Mouse (Mus musculus): ENCODE measurements at regions not wholly inside any gene's neighbourhood (a gene's known extent, or its start where the extent isn't known, plus 50 kb on each side); places are given as distances from the start of the nearest gene placed in this dataset.

DNA sequence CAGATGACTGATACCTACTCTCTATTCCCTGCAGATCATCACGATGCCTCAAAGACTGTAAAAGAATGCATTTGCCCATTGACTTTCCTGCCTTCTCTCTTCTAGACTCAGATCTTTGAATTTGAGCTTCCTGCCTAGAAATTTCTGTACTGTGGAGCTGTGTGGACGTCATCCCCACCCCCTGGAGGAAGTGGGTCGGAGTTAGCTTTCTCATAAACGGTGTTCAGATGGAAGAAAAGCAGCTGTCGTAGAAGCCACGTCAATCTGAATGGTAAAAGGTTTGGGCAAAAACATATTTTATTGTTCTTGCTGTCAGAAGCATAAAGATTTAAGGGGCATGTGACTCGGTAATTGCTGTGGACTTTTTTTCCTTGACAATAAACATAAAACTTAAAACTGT, 154.6 kb upstream of the Mvb12b start:
- DNase-seq (ENCODE audit: low spot score): peak; percentile 74

- DNase-seq (ENCODE audit: low spot score): no peak
These were observed 151.2 kb upstream of the Mvb12b start for GRCm38 (mm10) chr2:34038982-34039381.

- peak; percentile 15 for DNase-seq (ENCODE audit: low spot score)
These were observed 145.5 kb upstream of the Mvb12b start for GRCm38 (mm10) chr2:34033212-34033611.

GRCm38 (mm10) chr2:34031421-34031820, 143.7 kb upstream of the Mvb12b start:
- no peak for DNase-seq (ENCODE audit: low spot score)

GRCm38 (mm10) chr2:34031001-34031412, 143.3 kb upstream of the Mvb12b start:
- DNase-seq (ENCODE audit: low spot score): no peak

GRCm38 (mm10) chr2:34027445-34027844, 139.7 kb upstream of the Mvb12b start:
- no peak for DNase-seq (ENCODE audit: low spot score)

GRCm38 (mm10) chr2:34026566-34027360, 139.0 kb upstream of the Mvb12b start:
- no peak for DNase-seq (ENCODE audit: low spot score)

- peak; percentile 28 for DNase-seq (ENCODE audit: low spot score)
These were observed 138.1 kb upstream of the Mvb12b start for GRCm38 (mm10) chr2:34025715-34026360.

- no peak for DNase-seq (ENCODE audit: low spot score)
These were observed 129.4 kb upstream of the Mvb12b start for GRCm38 (mm10) chr2:34017142-34017453.

DNA sequence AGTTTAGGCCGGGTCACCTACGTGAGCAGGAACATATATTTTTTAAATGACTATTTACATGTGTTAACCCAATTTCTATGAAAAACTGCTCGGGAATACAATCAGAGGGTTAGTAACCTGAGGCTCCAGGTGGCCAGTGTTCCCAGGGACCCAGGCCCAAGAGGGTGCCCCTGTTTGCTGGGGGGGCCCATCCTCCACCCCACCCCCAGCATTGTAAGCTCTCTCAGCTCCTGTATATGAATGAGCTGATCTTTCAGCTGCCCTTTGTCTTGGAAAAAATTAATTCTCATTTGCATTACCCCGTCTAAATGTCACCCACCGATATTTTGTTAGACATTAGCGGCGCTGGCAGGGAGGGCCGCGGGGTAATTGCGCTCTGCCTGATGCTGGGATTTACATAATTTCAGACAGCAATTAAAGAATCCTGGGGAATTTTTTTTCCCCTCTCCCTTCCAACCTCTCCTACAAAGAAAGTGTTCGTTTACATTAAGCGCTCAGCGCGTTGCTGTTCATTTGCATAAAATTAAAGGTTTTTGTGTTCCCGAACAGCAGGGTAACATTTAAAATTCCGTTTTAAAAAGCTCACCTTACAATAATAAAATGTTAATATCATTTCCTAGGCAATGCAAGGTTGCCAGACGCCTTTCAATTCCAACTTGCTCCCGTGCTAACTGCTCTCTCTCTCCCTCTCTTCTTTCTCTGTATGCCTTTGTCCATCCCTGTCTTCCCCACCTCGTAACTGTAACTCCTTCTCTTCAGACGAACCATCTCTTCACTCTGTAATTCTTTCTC, 128.8 kb upstream of the Mvb12b start:
- no peak for DNase-seq (ENCODE audit: low spot score)

DNA sequence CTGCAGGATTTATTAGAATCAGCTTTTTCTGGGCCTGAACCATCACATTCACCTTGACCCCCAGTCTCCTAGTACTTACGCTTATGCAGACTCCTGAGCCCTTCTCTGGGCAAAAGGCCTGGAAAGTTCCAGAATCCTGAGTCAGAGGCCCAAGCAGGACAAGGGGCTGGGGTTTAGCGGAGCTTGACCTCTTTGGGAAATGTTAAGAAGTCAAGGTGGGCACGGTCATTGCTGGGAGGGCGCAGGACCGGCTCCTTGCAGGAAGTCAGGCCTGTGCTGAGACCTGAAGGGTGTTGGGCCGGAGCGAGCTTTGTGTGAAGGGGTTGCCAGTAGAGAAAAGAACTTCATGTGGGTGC, 127.9 kb upstream of the Mvb12b start:
- DNase-seq (ENCODE audit: low spot score): no peak

DNA sequence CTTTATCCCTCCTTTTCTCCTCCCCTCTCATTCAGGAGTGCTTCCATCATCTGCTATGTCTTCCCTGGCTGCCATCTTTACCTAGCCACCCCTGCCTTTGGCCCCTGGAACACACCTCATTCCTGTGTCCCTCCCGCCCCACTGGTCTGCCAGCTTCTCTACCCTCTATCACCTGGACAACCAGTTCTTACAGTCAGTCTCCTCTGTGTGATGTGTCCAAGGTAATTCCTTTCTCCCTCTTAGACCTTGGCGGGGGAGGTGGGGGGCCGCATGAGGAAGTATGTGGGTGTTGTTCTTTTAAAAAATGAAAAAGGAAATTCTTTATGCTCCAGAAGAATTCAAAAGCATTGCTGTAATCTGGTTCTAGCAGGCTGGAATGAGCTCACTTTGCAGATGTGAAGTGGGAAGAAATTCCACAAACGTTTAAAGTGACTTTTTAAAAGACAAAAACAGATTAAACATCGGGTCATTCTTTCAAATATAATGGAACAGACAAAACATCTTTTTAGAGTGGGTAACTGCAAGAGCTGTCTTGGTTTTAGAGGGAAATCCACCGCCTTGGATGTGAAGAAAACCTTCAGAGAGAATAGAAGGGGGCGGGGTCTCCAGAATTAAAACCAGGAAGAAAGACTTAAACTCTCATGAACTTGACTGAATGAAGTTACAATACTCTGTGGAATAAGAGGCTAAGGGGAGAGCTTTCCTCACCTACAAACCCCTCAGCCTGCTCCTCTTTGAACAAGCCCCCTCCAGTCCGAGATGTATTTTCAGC, 127.3 kb upstream of the Mvb12b start:
- no peak for DNase-seq (ENCODE audit: low spot score)

DNA sequence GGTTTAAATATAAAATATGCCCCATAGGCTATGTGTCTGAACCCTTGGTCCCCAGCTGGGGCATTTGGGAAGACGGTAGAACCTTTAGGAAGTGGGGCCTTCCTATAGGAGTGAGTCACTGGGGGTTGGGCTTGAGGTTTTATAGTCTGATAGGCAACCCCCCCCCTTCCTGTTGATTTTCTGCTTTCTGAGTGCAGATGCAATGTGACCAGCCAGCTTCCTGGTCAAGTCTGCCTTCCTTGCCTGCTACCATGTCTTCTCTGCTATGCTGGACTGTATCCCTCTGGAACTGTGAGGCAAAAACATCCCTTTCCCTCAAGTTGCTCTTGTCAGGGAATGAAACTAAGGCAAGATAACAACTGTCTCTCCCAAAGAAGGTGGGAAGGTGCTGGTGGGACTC, 122.4 kb upstream of the Mvb12b start:
- no peak for DNase-seq (ENCODE audit: low spot score)

- DNase-seq (ENCODE audit: low spot score): no peak
These were observed 120.2 kb upstream of the Mvb12b start for GRCm38 (mm10) chr2:34007916-34008315.

DNA sequence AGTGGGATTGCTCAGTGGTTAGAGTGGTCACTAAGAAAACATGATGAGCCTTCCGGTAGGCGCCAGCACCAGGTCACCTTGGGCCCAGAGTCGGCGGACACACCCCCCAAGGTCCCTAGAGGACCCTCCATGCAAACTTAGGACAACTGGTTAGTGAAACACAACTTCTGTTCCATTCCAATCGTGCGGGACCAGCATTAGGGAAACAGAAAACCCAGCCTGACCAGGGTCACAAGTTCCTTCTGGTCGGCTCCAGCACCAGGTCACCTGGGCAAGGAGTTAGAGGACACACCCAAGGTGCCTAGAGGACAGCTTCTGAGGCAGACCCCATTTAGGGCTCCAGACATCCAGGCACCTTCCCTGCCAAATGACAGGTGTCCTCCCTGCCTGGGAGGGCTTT, 109.4 kb upstream of the Mvb12b start:
- DNase-seq (ENCODE audit: low spot score): no peak

DNA sequence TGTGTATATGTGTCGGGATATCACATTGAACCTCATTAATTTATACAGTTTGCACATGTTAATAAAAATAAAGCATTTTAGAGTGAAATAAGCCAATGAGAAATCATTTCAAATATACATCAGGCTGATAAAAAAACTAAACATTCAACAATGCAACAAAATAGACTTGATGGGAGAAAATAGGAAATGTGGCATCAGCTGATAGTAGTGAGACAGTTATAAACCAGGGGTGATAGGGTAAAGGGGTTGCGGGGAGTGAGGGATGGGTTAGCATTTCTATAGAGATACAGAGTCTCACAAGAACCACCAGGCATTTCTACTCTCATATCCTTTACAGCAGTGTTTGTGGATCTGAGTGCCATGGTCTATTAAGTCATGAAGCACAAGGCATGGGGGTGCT, 108.6 kb upstream of the Mvb12b start:
- no peak for DNase-seq (ENCODE audit: low spot score)

GRCm38 (mm10) chr2:33991299-33991698, 103.6 kb upstream of the Mvb12b start:
- no peak for DNase-seq (ENCODE audit: low spot score)

- DNase-seq (ENCODE audit: low spot score): no peak
These were observed 103.0 kb upstream of the Mvb12b start for GRCm38 (mm10) chr2:33990711-33991110.

DNA sequence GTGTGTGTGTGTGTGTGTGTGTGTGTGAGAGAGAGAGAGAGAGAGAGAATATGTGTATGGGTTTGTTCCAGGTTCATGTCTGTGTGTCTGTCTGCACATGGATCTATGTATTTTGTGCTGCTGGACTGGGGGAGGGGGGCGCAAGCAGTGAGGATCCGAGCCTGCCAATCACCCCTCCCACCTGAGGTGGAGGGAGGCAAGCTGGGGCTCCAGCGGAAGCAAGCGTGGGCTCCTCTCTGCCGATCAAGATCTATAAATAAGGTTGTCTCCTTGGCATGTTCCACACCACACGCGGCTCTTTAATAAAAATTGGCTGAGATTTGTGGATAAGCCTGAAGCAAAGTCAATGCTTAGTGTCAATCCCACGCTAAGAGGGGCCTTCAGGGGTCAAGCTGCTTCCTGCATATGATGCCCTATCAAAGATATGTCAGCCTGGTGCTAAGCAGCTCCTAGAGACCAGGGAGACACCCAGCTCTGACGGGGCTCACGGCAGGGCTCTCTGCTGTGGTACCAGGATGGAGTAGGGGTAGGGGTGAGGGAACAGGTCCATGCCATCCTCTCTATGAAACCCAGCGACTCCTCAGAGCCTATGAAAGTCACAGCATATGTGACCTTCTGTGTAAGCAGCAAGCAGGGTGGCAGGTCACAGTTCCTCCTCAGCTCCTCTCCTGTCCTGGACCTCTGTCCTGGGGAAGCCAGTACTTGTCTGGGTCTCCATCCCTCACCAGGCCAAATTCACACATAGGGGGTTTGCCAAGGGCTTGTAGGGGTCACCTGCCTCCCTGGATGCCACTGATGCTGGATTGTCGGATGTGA, 102.0 kb upstream of the Mvb12b start:
- DNase-seq (ENCODE audit: low spot score): no peak

- peak; percentile 21 for DNase-seq (ENCODE audit: low spot score)
These were observed 98.7 kb upstream of the Mvb12b start for GRCm38 (mm10) chr2:33986420-33986819.

DNA sequence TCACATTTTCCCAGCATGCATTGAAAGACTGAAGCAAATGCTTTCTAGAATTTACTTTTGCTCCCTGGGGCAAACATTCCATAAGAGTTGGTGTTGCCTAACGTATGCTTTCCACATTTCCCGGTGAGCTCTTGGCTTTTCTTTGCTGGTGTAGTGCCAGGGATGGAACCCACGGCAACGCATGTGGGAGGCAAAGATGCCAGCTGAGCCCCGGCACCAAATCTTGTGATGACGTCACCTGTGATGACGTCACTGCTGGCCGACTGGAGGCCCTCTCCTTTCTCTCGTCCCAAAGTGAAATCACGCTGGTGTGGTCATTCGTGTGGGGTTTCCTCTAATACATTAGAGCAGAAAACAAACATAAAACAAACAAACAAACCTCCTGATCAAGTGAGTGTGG, 97.6 kb upstream of the Mvb12b start:
- no peak for DNase-seq (ENCODE audit: low spot score)

All from thymus, postnatal 0 days (tissue).